Mouse (Mus musculus) neural tube, embryonic 13.5 days (tissue): Measurements from ENCODE around the gene Tmem214. TPM values are rescaled to one million over a fixed set of nuclear protein-coding genes. Genes with fewer than 3 reads are reported as not detected.
A peak's percentile ranks its signal among the peaks of the same experiment; 100 is the strongest.

ENCODE experiments used
- ATAC-seq: fragments of 200-750 bp; cut with Nextera tagmentation; 2 replicates; pipeline ENCODE4 v1.8.0; 2017; ENCODE audit warnings: low read depth, mild to moderate bottlenecking, moderate TSS enrichment, moderate library complexity
- H3K27ac ChIP-seq: fragments of 300-500 bp; sonication (generic); replicated peaks from 2 replicates; pipeline ENCODE4 v1.5.1; 2015; ENCODE audit warnings: moderate library complexity, mild to moderate bottlenecking, inconsistent platforms
- H3K27me3 ChIP-seq: fragments of 300-500 bp; sonication (generic); 2 replicates; pipeline ENCODE4 v1.6.1; 2015; ENCODE audit warnings: mild to moderate bottlenecking, inconsistent platforms
- H3K36me3 ChIP-seq: fragments of 300-500 bp; sonication (generic); 2 replicates; pipeline ENCODE4 v1.6.1; 2015; ENCODE audit warnings: mild to moderate bottlenecking, inconsistent platforms
- H3K4me1 ChIP-seq: fragments of 300-500 bp; sonication (generic); replicated peaks from 2 replicates; pipeline ENCODE4 v1.6.1; 2015; ENCODE audit warnings: inconsistent platforms
- H3K4me2 ChIP-seq: fragments of 300-500 bp; sonication (generic); 2 replicates; pipeline ENCODE4 v1.6.1; 2015; ENCODE audit warnings: inconsistent platforms, mild to moderate bottlenecking, moderate library complexity
- H3K4me3 ChIP-seq: fragments of 300-500 bp; sonication (generic); 2 replicates; pipeline ENCODE4 v1.5.1; 2015; ENCODE audit warnings: mild to moderate bottlenecking, inconsistent platforms
- H3K9ac ChIP-seq: fragments of 300-500 bp; sonication (generic); 2 replicates; pipeline ENCODE4 v1.6.1; 2015; ENCODE audit warnings: moderate library complexity, mild to moderate bottlenecking, inconsistent platforms
- H3K9me3 ChIP-seq: fragments of 300-500 bp; sonication (generic); 2 replicates; pipeline ENCODE4 v1.6.1; 2016; ENCODE audit warnings: inconsistent platforms
- WGBS: fragments of 180-500 bp; shearing (Covaris S2); methylation state at CpG from one replicate; pipeline ENCODE4 v1.1.7; 2015; 5-methylcytosine and 5-hydroxymethylcytosine counted together
- polyA plus RNA-seq: library from polyadenylated mRNA; unstranded; fragments of >200 nt; fragmentation: Nextera tagmentation; extraction: Ambion mirVana; gene quantifications from 2 replicates; pipeline ENCODE4 v1.2.1, GENCODE M21; 2015

Tmem214 gene
- polyA plus RNA-seq, 1 experiment from 2014 or later = 57.4 TPM

GRCm38 (mm10) chr5:30908426-30909299 is 40.9 kb downstream of the Tmem214 start:
- Histone ChIP-seq H3K4me2 (peak overlapping the region; percentile 98), H3K27me3 (no peaks in the 10 kb centered on the region), H3K9ac (peak overlapping the region; percentile 81), H3K9me3 (no peaks in the 10 kb centered on the region), H3K36me3 (peaks cover 26% of the 10 kb centered on the region), H3K27ac (peak overlapping the region; percentile 87), H3K4me1 (peaks cover 50% of the 10 kb centered on the region), H3K4me3 (peak overlapping the region; percentile 79)
- ATAC-seq = no peak; the same call in 1 of the 2 replicates
- 47% methylated on average over 13 of the region's 13 CpGs for WGBS

- no peak for ATAC-seq
- peaks cover 57% of the 10 kb centered on the region for H3K4me1 ChIP-seq
Measured at GRCm38 (mm10) chr5:30909300-30909659, 41.5 kb downstream of the Tmem214 start.

GRCm38 (mm10) chr5:30909863-30910262 is 42.1 kb downstream of the Tmem214 start:
- H3K27me3 ChIP-seq = no peaks in the 10 kb centered on the region
- H3K4me3 ChIP-seq = no peak overlapping the region
- peaks cover 14% of the 10 kb centered on the region for H3K36me3 ChIP-seq
- no peak overlapping the region for H3K27ac ChIP-seq
- H3K4me2 ChIP-seq = no peak overlapping the region
- peaks cover 62% of the 10 kb centered on the region for H3K4me1 ChIP-seq
- ATAC-seq = no peak
- no peak overlapping the region for H3K9ac ChIP-seq
- 83% methylated on average over 7 of the region's 7 CpGs for WGBS
- H3K9me3 ChIP-seq = no peaks in the 10 kb centered on the region

More at GRCm38 (mm10) chr5:30909300-30909659, 41.5 kb downstream of the Tmem214 start:
- Histone ChIP-seq H3K36me3 (peaks cover 20% of the 10 kb centered on the region), H3K9me3 (no peaks in the 10 kb centered on the region), H3K27me3 (no peaks in the 10 kb centered on the region), H3K27ac (peak overlapping the region; percentile 87; the same call in 1 of the 2 replicates), H3K4me2 (no peak overlapping the region), H3K9ac (0 out of 2 replicates have a peak overlapping the region, but pooled peaks have one; percentile 22), H3K4me3 (no peak overlapping the region)
- WGBS = 40% methylated on average over 7 of the region's 7 CpGs

GRCm38 (mm10) chr5:30910481-30910880 is 42.7 kb downstream of the Tmem214 start:
- Histone ChIP-seq H3K4me1 (peaks cover 65% of the 10 kb centered on the region), H3K9me3 (no peaks in the 10 kb centered on the region), H3K4me2 (no peak overlapping the region), H3K27me3 (no peaks in the 10 kb centered on the region), H3K4me3 (no peak overlapping the region), H3K36me3 (peaks cover 8% of the 10 kb centered on the region), H3K27ac (no peak overlapping the region), H3K9ac (no peak overlapping the region)
- no peak for ATAC-seq

- Histone ChIP-seq H3K4me3 (no peak overlapping the region), H3K27me3 (no peaks in the 10 kb centered on the region), H3K27ac (peak overlapping the region; percentile 83), H3K9me3 (no peaks in the 10 kb centered on the region), H3K4me2 (no peak overlapping the region), H3K36me3 (no peaks in the 10 kb centered on the region), H3K4me1 (peaks cover 57% of the 10 kb centered on the region), H3K9ac (no peak overlapping the region)
- 61% methylated on average over 5 of the region's 5 CpGs for WGBS
- ATAC-seq = no peak
Measured at GRCm38 (mm10) chr5:30912156-30912555, 44.3 kb downstream of the Tmem214 start.

GRCm38 (mm10) chr5:30913060-30913841 is 45.4 kb downstream of the Tmem214 start, which contains the start of gene Emilin1:
Gene Emilin1, plus strand, starts transcription at chr5:30913402.
- Histone ChIP-seq H3K4me2 (peak within 1 kb of the TSS; percentile 46), H3K4me3 (peak within 1 kb of the TSS; percentile 35), H3K27ac (peak within 1 kb of the TSS; percentile 83), H3K36me3 (no peaks in the 10 kb centered on the region), H3K9ac (peak within 1 kb of the TSS; percentile 63), H3K9me3 (no peaks in the 10 kb centered on the region), H3K27me3 (no peaks in the 10 kb centered on the region), H3K4me1 (peaks cover 52% of the 10 kb centered on the region)
- 27% methylated on average over 13 of the region's 13 CpGs for WGBS
- ATAC-seq = no peak

- Histone ChIP-seq H3K4me3 (peak overlapping the region; percentile 35), H3K27ac (peak overlapping the region; percentile 83)
Measured at GRCm38 (mm10) chr5:30914101-30914635, 46.4 kb downstream of the Tmem214 start.

GRCm38 (mm10) chr5:30914849-30915248 is 47.0 kb downstream of the Tmem214 start:
- H3K9ac ChIP-seq = peak overlapping the region; percentile 63; the same call in 1 of the 2 replicates

More at GRCm38 (mm10) chr5:30914101-30914635, 46.4 kb downstream of the Tmem214 start:
- WGBS = 77% methylated on average over 7 of the region's 7 CpGs
- no peaks in the 10 kb centered on the region for H3K9me3 ChIP-seq
- peaks cover 43% of the 10 kb centered on the region for H3K4me1 ChIP-seq
- ATAC-seq = no peak
- H3K27me3 ChIP-seq = no peaks in the 10 kb centered on the region
- H3K4me2 ChIP-seq = peak overlapping the region; percentile 46
- H3K9ac ChIP-seq = peak overlapping the region; percentile 63
- H3K36me3 ChIP-seq = no peaks in the 10 kb centered on the region

GRCm38 (mm10) chr5:30915456-30915855 is 47.6 kb downstream of the Tmem214 start:
- Histone ChIP-seq H3K36me3 (no peaks in the 10 kb centered on the region), H3K9ac (peak overlapping the region; percentile 46; the same call in 1 of the 2 replicates), H3K27ac (0 out of 2 replicates have a peak overlapping the region, but pooled peaks have one; percentile 34), H3K4me2 (peak overlapping the region; percentile 46), H3K4me1 (peaks cover 51% of the 10 kb centered on the region), H3K9me3 (no peaks in the 10 kb centered on the region), H3K4me3 (peak overlapping the region; percentile 35; the same call in 1 of the 2 replicates), H3K27me3 (no peaks in the 10 kb centered on the region)
- ATAC-seq = peak; percentile 47
- 70% methylated on average over 9 of the region's 9 CpGs for WGBS

More at GRCm38 (mm10) chr5:30914849-30915248, 47.0 kb downstream of the Tmem214 start:
- ATAC-seq = no peak
- Histone ChIP-seq H3K4me1 (peaks cover 44% of the 10 kb centered on the region), H3K4me2 (peak overlapping the region; percentile 46), H3K27me3 (no peaks in the 10 kb centered on the region), H3K9me3 (no peaks in the 10 kb centered on the region), H3K4me3 (peak overlapping the region; percentile 35), H3K36me3 (no peaks in the 10 kb centered on the region), H3K27ac (no peak overlapping the region)
- WGBS = 72% methylated on average over 6 of the region's 6 CpGs

GRCm38 (mm10) chr5:30915974-30916433 is 48.2 kb downstream of the Tmem214 start:
- H3K27ac ChIP-seq = peak overlapping the region; percentile 59
- no peaks in the 10 kb centered on the region for H3K9me3 ChIP-seq
- H3K4me1 ChIP-seq = peaks cover 56% of the 10 kb centered on the region
- no peak overlapping the region; the same call in 1 of the 2 replicates for H3K9ac ChIP-seq
- WGBS = 6% methylated on average over 7 of the region's 7 CpGs
- H3K36me3 ChIP-seq = no peaks in the 10 kb centered on the region
- no peaks in the 10 kb centered on the region for H3K27me3 ChIP-seq
- H3K4me2 ChIP-seq = peak overlapping the region; percentile 46
- ATAC-seq = peak; percentile 84
- 0 out of 2 replicates have a peak overlapping the region, but pooled peaks have one; percentile 13 for H3K4me3 ChIP-seq

- H3K4me1 ChIP-seq = peaks cover 61% of the 10 kb centered on the region
- no peak overlapping the region for H3K27ac ChIP-seq
- no peak for ATAC-seq
- no peak overlapping the region; the same call in 1 of the 2 replicates for H3K9ac ChIP-seq
- H3K36me3 ChIP-seq = no peaks in the 10 kb centered on the region
- H3K4me2 ChIP-seq = no peak overlapping the region
- WGBS = 95% methylated on average over 9 of the region's 9 CpGs
- H3K27me3 ChIP-seq = no peaks in the 10 kb centered on the region
- no peak overlapping the region for H3K4me3 ChIP-seq
- no peaks in the 10 kb centered on the region for H3K9me3 ChIP-seq
Measured at GRCm38 (mm10) chr5:30916841-30917240, 49.0 kb downstream of the Tmem214 start.
